Mouse (Mus musculus): Measurements from ENCODE around the gene Fam166a.

The Fam166a gene

DNA sequence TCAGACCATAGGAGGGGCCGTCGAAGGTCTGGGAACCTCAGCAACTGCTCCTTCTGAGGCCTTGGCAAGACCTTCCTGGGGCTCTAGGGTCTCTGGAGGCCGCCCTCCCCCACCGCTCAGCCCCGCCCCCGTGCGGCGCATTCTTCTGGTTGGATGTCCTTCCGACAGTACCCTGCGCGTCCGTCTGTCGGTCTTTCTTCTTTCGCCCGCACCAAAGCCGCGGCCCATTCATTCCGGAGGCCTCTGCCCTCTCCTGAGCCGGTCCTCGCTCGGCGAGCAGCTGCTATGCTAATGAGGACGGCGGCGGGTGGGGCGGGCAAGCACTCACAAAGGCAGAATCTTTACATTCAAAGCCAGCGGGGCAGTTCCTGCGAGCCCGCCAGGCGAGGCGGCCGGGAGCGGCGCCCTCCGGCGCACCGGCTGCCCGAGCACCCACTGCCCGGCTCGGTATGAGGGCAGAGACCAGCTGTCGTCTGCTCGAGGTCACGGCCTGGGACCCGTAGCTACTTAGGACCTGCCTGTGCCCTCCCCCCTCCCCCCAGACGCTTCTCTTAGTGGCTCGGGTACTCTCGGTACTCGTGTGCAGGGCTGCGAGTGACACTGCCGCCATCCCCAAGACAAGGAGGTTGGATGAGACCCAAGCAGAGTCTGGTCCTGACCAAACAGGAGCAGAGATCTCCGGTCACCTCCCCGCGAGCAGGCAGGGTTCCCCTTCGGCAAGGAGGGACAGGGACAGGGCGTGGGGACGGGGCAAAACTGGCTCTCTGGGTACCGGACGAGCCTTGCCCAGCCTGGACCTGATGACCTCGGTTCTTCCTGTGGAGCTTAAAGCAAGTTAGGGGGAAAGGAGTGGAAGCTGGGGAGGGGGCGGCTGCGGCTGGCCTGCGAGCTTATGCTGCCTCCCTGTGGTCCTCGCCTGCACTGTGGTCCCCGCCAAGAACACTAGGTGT, 32.6 kb upstream of the Fam166a start:
- DNase-seq = peak; percentile 69

DNA sequence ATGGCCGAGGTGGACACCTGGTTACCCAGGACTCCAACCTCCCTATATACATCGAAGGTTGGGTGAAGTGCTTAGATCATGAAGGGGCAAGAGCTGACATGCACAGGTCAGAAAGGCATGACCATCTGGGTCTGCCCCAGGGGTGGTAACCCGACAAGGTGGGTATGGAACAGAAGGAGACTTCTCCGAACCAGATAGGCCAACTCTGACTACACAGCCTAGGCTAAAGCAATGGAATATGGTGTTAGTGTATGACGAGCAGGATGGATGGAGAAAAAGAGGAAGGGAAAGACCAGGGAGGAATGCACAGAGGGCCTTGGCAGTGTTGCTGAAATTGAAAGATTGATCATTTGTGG, 32.0 kb upstream of the Fam166a start:
- no peak for DNase-seq

DNA sequence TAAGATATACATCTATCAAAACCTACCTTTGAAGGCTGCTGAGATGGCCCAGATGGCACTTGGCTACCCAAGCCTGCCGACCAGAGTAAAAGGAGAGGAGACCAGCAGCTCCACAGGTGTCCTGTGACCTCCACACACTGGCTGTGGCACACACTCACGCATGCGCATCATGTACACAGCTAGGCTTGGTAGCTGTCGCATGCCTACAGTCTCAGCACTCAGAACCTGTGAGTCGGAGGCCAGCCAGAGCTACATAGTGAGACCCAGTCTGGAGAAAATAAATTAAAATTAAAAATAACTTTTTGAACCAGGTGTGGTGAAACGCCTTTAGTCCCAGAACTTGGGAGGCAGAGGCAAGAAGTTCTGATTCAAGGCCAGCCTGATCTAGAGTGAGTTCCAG, 30.7 kb upstream of the Fam166a start:
- DNase-seq = no peak

DNA sequence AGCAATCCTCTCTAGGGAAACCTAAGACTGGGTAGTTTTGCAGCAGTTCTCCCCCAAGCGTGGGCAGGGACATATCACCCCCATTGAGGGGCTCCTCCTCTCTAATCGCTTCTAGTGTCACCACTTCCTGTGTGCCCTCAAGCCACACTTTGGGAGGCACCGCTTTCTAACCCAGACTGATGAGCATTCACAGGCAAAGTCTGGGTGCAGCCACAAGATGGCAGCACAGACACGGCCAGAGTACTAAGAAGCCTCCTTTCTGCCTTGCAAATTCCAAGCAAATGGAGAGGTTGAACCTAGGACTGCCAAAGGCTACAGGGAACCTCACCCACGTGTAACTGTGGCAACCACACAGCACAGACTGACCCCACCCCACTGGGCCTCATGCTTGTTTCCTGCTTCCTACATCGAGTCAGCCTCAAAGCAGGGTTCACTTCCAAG, 25.2 kb upstream of the Fam166a start:
- peak; percentile 83 for DNase-seq

DNA sequence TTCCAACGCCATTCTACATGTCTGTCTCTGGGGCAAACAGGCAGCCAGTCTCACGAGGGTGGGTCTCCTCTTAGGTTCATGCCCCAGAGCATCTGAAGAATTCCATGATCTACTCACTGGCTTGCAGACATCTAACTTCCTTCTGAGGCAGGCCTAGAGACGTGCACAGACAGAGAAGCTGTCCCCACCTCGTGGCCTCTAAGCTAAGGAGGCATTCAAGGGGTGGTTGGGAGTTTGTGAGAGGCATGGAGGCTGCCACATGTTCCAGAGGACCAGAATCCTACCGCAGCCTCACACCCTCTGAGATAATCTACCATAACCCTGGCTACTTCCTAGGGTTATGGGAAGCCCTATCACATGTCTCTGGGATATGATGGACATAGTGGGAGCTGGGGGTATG, 24.5 kb upstream of the Fam166a start:
- DNase-seq = no peak

DNA sequence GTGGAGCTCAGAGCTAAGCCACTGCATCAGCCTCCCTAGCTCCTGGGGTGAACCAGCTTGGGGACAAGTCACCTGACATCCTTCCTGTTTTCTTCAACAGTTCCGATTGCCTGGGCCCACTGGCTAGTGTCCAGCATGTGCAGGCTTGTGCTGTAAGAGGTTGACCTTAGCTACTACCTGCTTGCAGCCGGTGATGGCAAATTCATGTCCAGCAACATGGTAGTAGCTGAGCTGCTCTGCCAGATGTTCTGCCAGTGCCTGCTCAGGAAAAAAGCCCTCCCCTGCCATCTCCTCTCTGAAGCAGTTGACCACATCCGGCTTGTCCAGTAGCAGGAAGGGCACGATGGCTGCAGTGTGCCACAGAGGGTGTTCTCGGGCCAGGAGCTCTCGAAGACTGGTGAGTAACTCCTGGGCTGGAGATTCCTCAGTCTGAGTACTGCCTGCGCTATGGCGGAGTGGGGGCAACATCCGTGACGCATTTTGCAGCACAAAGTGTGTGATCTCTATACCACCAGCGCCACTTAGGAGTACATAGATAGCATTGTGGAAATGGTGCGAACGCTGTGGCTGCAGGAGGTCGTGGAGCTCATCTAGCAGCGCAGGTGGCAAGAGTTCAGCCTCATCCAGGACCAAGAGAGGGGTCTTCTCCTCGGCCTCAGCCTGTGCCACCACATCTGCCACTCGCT, 23.9 kb upstream of the Fam166a start:
- no peak for DNase-seq

DNA sequence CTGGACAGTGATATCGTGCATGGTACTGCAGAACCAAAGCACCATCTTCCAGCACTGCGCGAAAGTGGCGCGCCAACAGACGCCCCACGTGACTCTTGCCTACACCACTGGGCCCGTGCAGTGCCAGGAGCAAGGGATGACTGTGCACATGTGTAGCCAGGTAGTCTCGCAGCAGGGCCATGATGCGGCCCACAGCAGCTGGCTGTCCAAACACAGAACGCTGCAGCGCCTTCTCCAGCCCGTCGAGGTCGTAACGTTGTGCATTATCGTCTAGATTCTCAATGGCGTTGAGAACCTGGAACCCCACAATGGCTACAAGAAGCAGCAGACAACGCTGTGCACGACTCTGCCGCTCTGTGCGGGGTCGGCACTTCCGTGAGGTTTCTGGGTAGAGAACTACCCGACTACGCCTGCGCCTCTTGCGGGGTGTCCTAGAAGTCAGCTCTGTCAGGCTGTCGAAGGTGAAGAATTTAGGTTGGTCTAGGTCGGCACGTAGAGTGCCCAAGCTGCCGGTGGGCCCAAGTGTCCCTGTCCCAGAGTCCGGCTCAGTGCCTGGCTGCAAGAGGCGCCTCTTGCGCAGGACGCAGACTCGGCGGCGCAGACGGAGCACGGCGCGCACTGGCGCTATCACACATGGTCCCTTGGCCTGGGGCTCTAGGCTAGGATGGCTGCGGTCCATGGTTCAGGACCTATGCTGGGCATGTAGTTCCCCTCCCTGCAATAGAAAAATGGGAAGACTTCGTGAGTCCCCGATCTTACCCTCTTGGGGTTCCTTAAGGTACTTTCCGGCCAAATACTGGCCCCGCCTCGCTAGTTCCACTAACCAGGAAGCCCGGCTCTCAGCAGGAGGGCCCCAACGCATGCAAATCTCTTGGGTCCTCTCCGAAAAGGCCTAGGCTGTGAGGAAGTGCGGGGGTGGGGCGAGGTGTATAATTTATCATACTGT, 23.1 kb upstream of the Fam166a start:
- peak; percentile 74 for DNase-seq

DNA sequence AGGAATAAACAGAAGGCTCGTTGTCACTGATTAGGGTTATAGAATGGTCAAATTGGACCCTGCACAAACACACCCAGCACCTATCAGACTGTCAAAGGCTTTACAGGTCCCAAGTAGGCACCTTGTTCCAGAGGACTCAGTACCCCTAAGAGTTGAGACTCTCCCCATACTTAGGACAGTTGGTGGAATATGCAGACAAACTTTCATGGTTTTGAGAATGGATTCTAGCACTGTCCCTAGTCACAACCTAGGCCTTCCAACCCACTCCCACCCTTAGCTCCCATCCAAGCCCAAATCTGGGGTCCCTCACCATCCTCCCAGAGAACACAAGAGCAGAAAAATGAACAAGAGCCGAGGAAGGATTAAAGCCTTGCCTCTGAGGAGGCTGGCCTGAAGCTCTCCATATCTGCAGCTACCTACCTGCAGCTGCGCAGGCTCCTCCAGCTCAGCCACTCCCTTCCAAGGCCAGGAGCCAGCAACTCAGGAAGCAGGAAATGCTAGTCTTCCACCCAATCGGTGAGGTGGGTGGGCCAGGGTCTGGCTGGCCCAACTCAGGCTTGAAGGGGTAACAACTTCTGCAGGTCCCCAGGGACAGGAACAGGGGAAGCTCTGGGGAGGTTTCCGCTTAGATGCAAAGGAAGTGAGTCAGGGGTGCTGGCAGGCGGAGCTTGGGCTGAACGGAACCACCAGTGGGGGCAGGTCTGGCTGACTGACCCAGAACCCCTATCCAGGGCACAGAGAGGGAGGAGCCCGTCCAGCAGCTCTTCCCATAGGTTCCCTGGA, 22.2 kb upstream of the Fam166a start, which contains the start of gene Tor4a:
TSS of gene Tor4a (minus strand) at position 715 of the 783 bp plus-strand sequence.
- peak; percentile 74 for DNase-seq

DNA sequence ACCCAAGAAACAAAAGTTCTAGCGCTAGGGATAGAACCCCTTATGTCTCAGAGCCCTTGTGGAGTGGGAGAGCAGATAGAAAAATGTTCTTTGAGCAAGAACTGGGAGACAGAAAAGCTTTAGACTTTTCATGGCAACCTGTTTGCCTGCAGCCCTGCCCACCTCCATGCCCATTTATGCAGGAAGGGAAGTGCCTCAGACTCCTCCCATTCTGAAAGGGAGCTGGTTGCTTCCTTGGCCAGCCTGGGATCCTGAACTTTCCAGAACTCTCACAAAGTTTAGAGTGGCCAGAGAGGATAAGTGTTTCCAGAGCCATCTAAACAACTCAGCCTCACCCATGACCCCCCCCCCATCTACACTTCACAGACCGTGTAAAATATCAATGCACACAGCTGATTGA, 21.4 kb upstream of the Fam166a start:
- no peak for DNase-seq

DNA sequence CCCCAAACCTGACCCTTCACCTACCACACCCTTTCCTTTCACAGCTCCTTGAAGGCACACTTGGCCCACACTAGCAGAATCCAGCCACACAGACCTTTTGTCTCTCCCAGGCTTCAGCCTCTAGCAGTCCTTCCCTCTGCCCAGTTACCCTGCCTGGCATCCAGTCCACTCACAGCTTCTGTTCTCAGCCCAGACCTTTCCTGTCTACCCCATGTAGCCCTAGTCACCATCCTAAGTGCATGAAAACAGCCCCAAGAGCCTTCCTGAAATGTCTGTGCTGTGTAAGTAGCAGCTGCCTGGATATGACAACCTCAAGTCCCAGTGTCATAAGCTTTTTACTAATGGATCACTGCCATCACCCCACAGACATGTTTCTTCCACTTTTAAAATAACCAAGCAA, 20.6 kb upstream of the Fam166a start:
- no peak for DNase-seq

DNA sequence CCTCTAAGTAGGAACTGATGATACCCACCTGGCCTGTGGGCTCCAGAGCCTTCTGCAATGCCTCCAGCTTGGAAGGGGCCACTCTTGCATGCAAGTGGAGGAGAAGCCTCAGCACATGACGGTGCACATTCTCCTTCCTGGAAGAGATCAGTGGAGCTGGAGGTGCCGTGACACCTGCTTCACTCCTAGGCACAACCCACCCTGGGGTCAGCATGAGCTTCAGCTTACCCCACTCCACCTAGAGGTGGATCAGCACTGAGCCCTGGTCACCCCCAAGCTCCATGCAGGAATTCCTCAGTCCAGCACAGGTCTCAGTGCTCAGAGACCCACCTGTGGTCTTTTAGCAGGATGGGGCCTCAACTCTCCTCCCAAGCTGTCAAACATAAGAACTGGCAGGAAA, 17.9 kb upstream of the Fam166a start:
- no peak for DNase-seq

DNA sequence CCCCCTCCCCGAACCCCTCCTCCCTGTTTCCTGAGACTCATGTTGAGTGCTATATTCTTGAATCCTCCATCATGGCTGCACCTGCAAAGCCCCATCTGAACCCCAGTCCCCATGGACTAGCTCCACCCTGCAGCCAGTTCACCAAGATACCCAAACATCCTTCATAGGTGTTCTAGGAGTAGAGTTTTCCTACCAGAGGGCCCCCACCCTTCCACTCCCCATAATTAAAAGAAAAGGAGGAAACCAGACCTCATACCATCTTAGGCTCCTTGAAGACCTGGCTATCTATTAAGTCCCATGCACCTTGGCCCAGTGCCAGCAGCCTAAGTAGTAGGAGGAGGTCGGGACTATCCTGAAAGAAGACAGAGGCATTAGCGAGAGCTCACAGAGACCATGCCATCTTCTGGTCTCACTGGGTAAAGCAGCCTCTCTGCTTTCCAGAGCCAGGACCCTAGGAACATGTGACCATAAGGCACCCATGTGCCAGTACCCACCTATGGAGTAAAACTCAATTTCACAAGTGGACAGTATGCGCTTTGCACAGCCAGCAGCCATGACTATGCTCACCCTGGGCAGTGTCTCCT, 14.8 kb upstream of the Fam166a start:
- no peak for DNase-seq

DNA sequence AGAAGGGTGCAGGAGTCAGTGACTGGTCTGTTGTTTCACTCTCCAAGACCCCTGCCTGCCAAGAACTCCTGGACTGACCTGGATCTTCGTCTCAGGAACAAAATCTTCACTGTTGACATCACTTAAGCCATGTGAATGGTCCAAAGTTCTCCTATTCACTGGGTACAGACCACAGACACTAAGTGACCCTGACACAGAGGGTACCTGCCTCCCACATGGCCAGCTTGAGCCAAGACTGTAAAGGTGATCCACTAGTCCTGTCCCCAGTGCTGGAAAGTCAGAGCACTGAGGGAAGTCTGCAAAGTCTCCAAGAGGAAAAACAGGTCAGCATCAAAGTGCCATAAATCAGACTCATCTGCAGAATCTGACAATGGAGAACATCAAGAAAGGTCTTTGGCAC, 11.0 kb upstream of the Fam166a start:
- no peak for DNase-seq

DNA sequence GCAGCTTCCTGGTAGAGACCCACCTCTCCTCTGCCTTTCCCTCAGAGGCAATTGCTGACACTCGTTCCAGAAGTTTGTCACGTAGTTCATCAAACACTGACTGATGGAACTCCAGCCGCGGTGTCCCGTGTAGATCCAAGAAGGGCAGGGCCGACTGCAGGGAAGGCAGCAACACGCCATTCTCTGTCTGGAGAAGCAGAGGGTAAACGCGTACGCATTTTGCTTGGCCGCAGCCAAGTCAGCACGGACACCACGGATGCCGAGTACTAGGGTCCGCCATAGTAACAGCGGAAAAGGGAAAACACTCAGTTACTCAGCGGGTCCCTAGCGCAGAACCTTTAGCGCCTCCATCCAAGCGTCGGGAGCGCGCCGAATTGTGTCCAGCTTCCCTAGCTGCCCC, 7.9 kb upstream of the Fam166a start:
- DNase-seq = no peak

DNA sequence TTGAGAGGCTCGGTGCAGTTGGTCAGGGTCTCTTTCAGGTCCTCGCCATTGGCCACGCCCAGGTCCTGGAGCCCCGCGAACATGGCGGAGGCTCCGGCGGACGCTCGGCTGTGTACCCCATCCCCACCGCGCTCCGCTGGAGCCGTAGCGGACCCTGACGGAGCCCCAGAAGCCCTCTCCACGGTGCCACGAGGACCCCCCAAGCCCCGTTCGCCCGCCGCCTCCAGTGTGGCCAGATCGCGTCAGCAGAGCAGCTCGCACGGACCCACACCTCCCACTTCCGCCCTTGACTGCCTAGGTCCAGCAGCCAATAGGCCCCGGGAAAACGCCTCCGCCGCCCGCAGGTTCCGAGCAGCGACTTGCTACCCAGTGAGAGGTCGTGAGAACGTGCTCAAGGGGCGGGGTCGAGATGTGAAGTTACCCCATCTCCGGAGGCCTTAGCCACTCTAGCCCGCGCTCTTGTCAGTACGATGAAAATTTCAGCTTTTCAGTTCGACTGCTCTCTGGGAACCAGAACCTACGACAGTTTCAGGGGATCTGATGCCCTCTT, 7.3 kb upstream of the Fam166a start, which contains the start of gene Nelfb:
TSS of gene Nelfb (minus strand) at position 369 of the 550 bp plus-strand sequence.
- peak; percentile 92 for DNase-seq

DNA sequence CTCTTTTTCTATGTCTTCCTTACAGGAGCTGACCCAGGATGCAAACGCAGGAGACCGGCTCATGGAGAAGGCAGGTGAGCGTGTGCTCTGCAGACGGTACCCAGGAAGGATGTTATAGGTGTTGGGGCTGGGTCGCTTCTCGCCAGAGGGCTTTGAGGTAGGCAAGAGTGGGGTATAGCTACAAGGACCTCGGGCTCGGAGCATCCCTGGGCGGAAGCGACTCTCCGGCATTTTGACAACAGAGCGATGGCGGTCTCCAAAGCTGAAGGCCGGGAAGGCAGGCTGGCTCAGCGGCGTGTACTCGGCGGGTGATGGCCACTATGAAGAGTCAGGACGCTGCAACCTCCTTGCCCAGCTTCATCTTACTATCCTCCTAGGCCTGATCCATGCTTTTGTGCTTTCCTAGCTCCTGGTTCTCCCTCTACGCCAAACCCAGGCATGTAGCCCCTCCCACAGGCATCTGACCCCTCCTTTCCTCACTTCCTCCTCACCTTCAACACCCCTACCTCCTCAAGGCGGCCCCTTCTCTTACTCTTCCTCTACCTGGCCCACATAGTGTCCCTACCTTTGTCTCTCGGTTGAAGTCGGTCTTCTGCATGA, 5.2 kb upstream of the Fam166a start:
- DNase-seq = no peak

DNA sequence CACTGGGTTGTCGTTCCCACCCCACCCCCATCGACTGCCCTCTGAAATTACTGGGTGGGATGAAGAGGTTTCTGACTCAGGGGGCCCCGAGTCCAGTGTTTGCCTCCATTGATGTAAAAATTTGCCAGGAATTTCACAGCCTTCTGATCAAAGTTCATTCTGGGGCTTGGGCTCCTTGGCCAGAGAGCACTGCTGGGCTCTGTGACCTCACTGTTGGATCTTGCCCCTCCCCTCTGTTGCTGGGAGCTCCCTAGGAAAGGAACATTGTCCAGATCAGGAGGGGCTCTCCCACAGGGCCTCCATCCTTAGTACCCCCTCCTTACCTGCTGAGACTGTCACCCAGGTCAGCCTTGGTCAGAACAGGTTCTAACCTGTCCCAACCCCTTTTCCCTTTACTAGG, 4.1 kb upstream of the Fam166a start, which contains the start of gene Stpg3:
TSS of gene Stpg3 (minus strand) at position 194 of the 400 bp plus-strand sequence.
- no peak for DNase-seq

DNA sequence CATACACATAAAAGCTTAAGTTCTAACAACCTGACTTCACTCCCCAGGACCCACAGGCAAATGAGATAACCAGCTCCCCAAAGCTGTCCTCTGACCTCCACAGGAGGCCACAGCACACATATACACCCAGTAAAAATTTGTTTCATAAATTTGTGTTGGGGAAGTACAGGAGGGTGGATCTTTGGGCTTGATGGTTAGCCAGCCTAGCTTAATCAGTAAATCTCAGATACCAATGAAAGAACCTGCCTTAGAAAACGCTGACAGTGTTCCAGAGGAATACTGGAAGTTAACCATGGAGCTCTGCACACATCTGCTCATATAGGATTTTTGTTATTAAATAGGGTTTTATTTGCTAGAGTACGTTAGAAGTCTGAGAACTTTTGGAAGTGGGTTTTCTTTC, 879 bp upstream of the Fam166a start:
- no peak for DNase-seq

DNA sequence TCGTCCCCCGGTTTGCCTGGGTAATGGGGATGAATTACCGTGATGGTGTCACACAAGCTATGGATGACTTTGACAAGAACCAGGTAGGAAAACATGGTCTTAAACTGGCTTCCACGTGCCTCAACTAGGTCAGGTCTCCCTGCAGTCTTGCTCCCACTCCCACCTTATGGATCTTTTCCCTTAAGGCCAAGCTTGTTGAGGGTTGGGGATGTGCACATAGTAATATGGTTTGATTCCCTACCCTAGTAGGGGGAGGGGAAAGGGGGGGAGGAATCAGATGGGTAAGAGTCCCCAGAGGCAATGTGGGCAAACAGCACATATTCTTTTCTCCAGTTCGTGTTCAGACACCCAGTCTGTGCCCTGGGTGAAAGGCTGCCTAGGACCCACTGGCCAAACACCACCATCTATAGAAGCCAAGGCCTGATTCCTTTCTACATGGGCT, 2.8 kb downstream of the Fam166a start:
- DNase-seq = no peak

DNA sequence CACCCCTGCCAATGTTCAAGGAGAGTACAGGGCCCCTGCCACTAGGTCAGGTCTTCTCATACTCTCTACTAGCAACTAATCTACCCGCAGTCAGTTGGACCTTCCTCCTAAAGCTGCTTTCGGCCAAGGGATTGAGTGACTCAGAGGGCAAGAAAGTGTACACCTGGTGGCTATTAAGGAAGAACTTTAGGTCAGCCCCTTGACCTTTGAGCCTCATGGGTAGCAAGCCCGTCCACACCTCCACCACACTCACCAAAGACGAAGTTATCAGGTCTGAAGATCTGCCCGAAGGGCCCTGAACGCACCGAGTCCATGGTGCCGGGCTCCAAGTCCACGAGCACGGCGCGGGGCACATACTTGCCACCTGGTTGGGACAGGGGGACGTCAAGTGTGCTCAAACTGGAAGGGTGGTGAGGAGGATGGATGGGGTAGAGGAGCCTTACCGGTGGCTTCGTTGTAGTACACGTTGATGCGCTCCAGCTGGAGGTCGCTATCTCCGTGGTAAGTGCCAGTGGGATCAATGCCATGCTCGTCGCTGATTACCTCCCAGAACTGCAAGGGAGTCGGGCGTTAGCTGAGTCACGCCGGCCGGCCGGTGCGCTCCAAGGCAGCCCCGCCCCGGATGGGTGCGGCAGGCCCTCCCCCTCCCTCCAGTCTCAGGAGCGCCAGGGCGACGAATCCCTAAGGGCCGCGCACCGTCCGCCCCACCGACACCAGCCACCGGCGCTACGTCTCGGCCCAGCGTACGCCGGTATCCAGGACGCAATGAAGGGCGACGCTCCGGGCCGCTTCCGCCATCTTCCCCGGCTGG, 5.3 kb downstream of the Fam166a start:
- peak; percentile 96 for DNase-seq

Measured in liver (tissue).